Mouse (Mus musculus) layer of hippocampus, adult 6 months (tissue): Measurements from ENCODE around the gene Ubap1. TPM values are rescaled to one million over a fixed set of nuclear protein-coding genes. Genes with fewer than 3 reads are reported as not detected.

Source experiments
- long read RNA-seq, 2 experiments: library from polyadenylated mRNA; unstranded; transcript quantifications; one replicate each; pipeline ENCODE4 v2.0.0; 2019 to 2020
- polyA plus RNA-seq: library from polyadenylated mRNA; unstranded; fragments of <200 nt; fragmentation: Nextera tagmentation; gene quantifications from 2 replicates; pipeline ENCODE4 v1.2.3, GENCODE M21; 2021

Ubap1 gene
- polyA plus RNA-seq: 18.0 and 22.2 TPM in 2 replicates
- long read RNA-seq, experiment 1, transcript Ubap1-201 (7 exons, 3,456 nt): major isoform, 30 of 43 reads
- long read RNA-seq, experiment 1, partial matches to known transcripts: 6 of 43 reads
- long read RNA-seq, experiment 1, other reads (novel, unspliced or antisense): 6 of 43 reads
- long read RNA-seq, experiment 2, transcript Ubap1-201 (7 exons, 3,456 nt): major isoform, 254 of 305 reads
- long read RNA-seq, experiment 2, partial matches to known transcripts: 10 of 305 reads
- long read RNA-seq, experiment 2, other reads (novel, unspliced or antisense): 38 of 305 reads

GRCm38 (mm10) chr4:41348584-41349198 is at the start of gene Ubap1:
Gene Ubap1, plus strand, starts transcription at chr4:41348996.

GRCm38 (mm10) chr4:41314141-41315129 is 34.4 kb upstream of the Ubap1 start, which contains the start of gene Dcaf12:
Gene Dcaf12, minus strand, starts transcription at chr4:41314889.

Other genes starting within 250 kb of the Ubap1 start
- gene Nol6, start 224.5 kb upstream of the Ubap1 start, polyA plus RNA-seq: 46.6 and 51.3 TPM in 2 replicates
- 18.9 and 19.5 TPM in 2 replicates for gene Ube2r2, start 213.3 kb upstream of the Ubap1 start, polyA plus RNA-seq
- 16.2 and 17.2 TPM in 2 replicates for gene Ubap2, start 73.9 kb upstream of the Ubap1 start, polyA plus RNA-seq
- gene Dcaf12, start 34.1 kb upstream of the Ubap1 start, polyA plus RNA-seq: 34.8 and 40.0 TPM in 2 replicates
- 0.48 and 0.67 TPM in 2 replicates for gene Kif24, start 115.9 kb downstream of the Ubap1 start, polyA plus RNA-seq
- 99.2 and 101 TPM in 2 replicates for gene Nudt2, start 116.2 kb downstream of the Ubap1 start, polyA plus RNA-seq
- 13.9 and 17.0 TPM in 2 replicates for gene AI464131, start 154.1 kb downstream of the Ubap1 start, polyA plus RNA-seq
- gene 1110017D15Rik, start 168.3 kb downstream of the Ubap1 start, polyA plus RNA-seq: 17.0 and 32.8 TPM in 2 replicates
- 14.7 and 21.7 TPM in 2 replicates for gene Fam219a, start 220.5 kb downstream of the Ubap1 start, polyA plus RNA-seq
- 6.0 and 7.7 TPM in 2 replicates for gene Dnaic1, start 220.8 kb downstream of the Ubap1 start, polyA plus RNA-seq